Mouse (Mus musculus): ENCODE data around the gene Nfkbil1. TPM values are rescaled to one million over a fixed set of nuclear protein-coding genes. Genes with fewer than 3 reads are reported as not detected.

The Nfkbil1 gene
- polyA plus RNA-seq, 1 experiment from 2014 or later = 11.6 TPM

GRCm38 (mm10) chr17:35205380-35205769 lies 30.2 kb downstream of the Nfkbil1 start:
- no peak for ATAC-seq (ENCODE audit: low FRiP score, low TSS enrichment)
- H3K36me3 ChIP-seq (ENCODE audit: insufficient read depth, low read length) = no peaks in the 10 kb centered on the region
- H3K9me3 ChIP-seq (ENCODE audit: low read length) = no peaks in the 10 kb centered on the region
- H3K9ac ChIP-seq (replicated peaks; ENCODE audit: low read length) = no peak overlapping the region
- peaks cover 19% of the 10 kb centered on the region for H3K27me3 ChIP-seq (ENCODE audit: insufficient read depth, low read length)
- no peak overlapping the region for H3K27ac ChIP-seq (ENCODE audit: low read length)
- no peak overlapping the region for H3K4me2 ChIP-seq (replicated peaks; ENCODE audit: low read depth, low read length)
- 0 out of 2 replicates have a peak, but pooled peaks cover 9% of the 10 kb centered on the region for H3K4me1 ChIP-seq (ENCODE audit: insufficient read depth, low read length)
- 43% methylated on average over 10 of the region's 10 CpGs for WGBS
- no peak overlapping the region for H3K4me3 ChIP-seq (ENCODE audit: low read length)

- Histone ChIP-seq H3K27me3 (ENCODE audit: insufficient read depth, low read length) (peaks cover 25% of the 10 kb centered on the region), H3K36me3 (ENCODE audit: insufficient read depth, low read length) (no peaks in the 10 kb centered on the region), H3K4me3 (ENCODE audit: low read length) (no peak within 1 kb of the TSS), H3K4me2 (replicated peaks; ENCODE audit: low read depth, low read length) (no peak within 1 kb of the TSS), H3K27ac (ENCODE audit: low read length) (no peak within 1 kb of the TSS), H3K9ac (replicated peaks; ENCODE audit: low read length) (no peak within 1 kb of the TSS), H3K4me1 (ENCODE audit: insufficient read depth, low read length) (0 out of 2 replicates have a peak, but pooled peaks cover 9% of the 10 kb centered on the region), H3K9me3 (ENCODE audit: low read length) (no peaks in the 10 kb centered on the region)
- 46% methylated on average over 20 of the region's 20 CpGs for WGBS
- no peak for ATAC-seq (ENCODE audit: low FRiP score, low TSS enrichment)
Observed at GRCm38 (mm10) chr17:35204494-35205379, 30.9 kb downstream of the Nfkbil1 start, which contains the start of gene Lta. Gene Lta, minus strand, starts transcription at chr17:35205351.

- H3K27me3 ChIP-seq (ENCODE audit: insufficient read depth, low read length) = peaks cover 34% of the 10 kb centered on the region
- H3K27ac ChIP-seq (ENCODE audit: low read length) = no peak overlapping the region
- H3K9ac ChIP-seq (replicated peaks; ENCODE audit: low read length) = no peak overlapping the region
- no peaks in the 10 kb centered on the region for H3K9me3 ChIP-seq (ENCODE audit: low read length)
- 0 out of 2 replicates have a peak, but pooled peaks cover 9% of the 10 kb centered on the region for H3K4me1 ChIP-seq (ENCODE audit: insufficient read depth, low read length)
- H3K4me3 ChIP-seq (ENCODE audit: low read length) = no peak overlapping the region
- no peak for ATAC-seq (ENCODE audit: low FRiP score, low TSS enrichment)
- 76% methylated on average over 4 of the region's 4 CpGs for WGBS
- no peaks in the 10 kb centered on the region for H3K36me3 ChIP-seq (ENCODE audit: insufficient read depth, low read length)
- no peak overlapping the region for H3K4me2 ChIP-seq (replicated peaks; ENCODE audit: low read depth, low read length)
Observed at GRCm38 (mm10) chr17:35202442-35202841, 33.1 kb downstream of the Nfkbil1 start.

GRCm38 (mm10) chr17:35201787-35202186 lies 33.8 kb downstream of the Nfkbil1 start, which contains the start of gene Tnf:
Gene Tnf, minus strand, starts transcription at chr17:35202007.
- no peaks in the 10 kb centered on the region for H3K36me3 ChIP-seq (ENCODE audit: insufficient read depth, low read length)
- no peak within 1 kb of the TSS for H3K9ac ChIP-seq (replicated peaks; ENCODE audit: low read length)
- H3K4me2 ChIP-seq (replicated peaks; ENCODE audit: low read depth, low read length) = peak within 1 kb of the TSS; percentile 32; the same call in 1 of the 2 replicates
- no peak within 1 kb of the TSS for H3K27ac ChIP-seq (ENCODE audit: low read length)
- no peak for ATAC-seq (ENCODE audit: low FRiP score, low TSS enrichment)
- 0 out of 2 replicates have a peak, but pooled peaks cover 9% of the 10 kb centered on the region for H3K4me1 ChIP-seq (ENCODE audit: insufficient read depth, low read length)
- 23% methylated on average over 13 of the region's 13 CpGs for WGBS
- peaks cover 37% of the 10 kb centered on the region for H3K27me3 ChIP-seq (ENCODE audit: insufficient read depth, low read length)
- no peaks in the 10 kb centered on the region for H3K9me3 ChIP-seq (ENCODE audit: low read length)
- H3K4me3 ChIP-seq (ENCODE audit: low read length) = no peak within 1 kb of the TSS

- Histone ChIP-seq H3K9ac (replicated peaks; ENCODE audit: low read length) (no peak overlapping the region), H3K27ac (ENCODE audit: low read length) (no peak overlapping the region), H3K36me3 (ENCODE audit: insufficient read depth, low read length) (no peaks in the 10 kb centered on the region), H3K4me3 (ENCODE audit: low read length) (no peak overlapping the region), H3K9me3 (ENCODE audit: low read length) (no peaks in the 10 kb centered on the region), H3K4me1 (ENCODE audit: insufficient read depth, low read length) (0 out of 2 replicates have a peak, but pooled peaks cover 9% of the 10 kb centered on the region), H3K27me3 (ENCODE audit: insufficient read depth, low read length) (peaks cover 42% of the 10 kb centered on the region), H3K4me2 (replicated peaks; ENCODE audit: low read depth, low read length) (no peak overlapping the region)
- WGBS = 61% methylated on average over 11 of the region's 11 CpGs
- no peak for ATAC-seq (ENCODE audit: low FRiP score, low TSS enrichment)
Observed at GRCm38 (mm10) chr17:35201128-35201527, 34.5 kb downstream of the Nfkbil1 start.

GRCm38 (mm10) chr17:35200398-35200797 lies 35.2 kb downstream of the Nfkbil1 start:
- no peak overlapping the region for H3K4me2 ChIP-seq (replicated peaks; ENCODE audit: low read depth, low read length)
- no peak overlapping the region for H3K4me3 ChIP-seq (ENCODE audit: low read length)
- ATAC-seq (ENCODE audit: low FRiP score, low TSS enrichment) = no peak
- H3K9ac ChIP-seq (replicated peaks; ENCODE audit: low read length) = no peak overlapping the region
- H3K4me1 ChIP-seq (ENCODE audit: insufficient read depth, low read length) = peaks cover 16% of the 10 kb centered on the region
- peaks cover 47% of the 10 kb centered on the region for H3K27me3 ChIP-seq (ENCODE audit: insufficient read depth, low read length)
- 90% methylated on average over 11 of the region's 11 CpGs for WGBS
- no peaks in the 10 kb centered on the region for H3K9me3 ChIP-seq (ENCODE audit: low read length)
- H3K27ac ChIP-seq (ENCODE audit: low read length) = no peak overlapping the region
- no peaks in the 10 kb centered on the region for H3K36me3 ChIP-seq (ENCODE audit: insufficient read depth, low read length)

- peaks cover 19% of the 10 kb centered on the region for H3K4me1 ChIP-seq (ENCODE audit: insufficient read depth, low read length)
- peaks cover 52% of the 10 kb centered on the region for H3K27me3 ChIP-seq (ENCODE audit: insufficient read depth, low read length)
- no peak overlapping the region for H3K27ac ChIP-seq (ENCODE audit: low read length)
- H3K4me2 ChIP-seq (replicated peaks; ENCODE audit: low read depth, low read length) = no peak overlapping the region
- no peaks in the 10 kb centered on the region for H3K36me3 ChIP-seq (ENCODE audit: insufficient read depth, low read length)
- H3K9ac ChIP-seq (replicated peaks; ENCODE audit: low read length) = no peak overlapping the region
- no peaks in the 10 kb centered on the region for H3K9me3 ChIP-seq (ENCODE audit: low read length)
- 27% methylated on average over 8 of the region's 8 CpGs for WGBS
- no peak overlapping the region for H3K4me3 ChIP-seq (ENCODE audit: low read length)
- ATAC-seq (ENCODE audit: low FRiP score, low TSS enrichment) = no peak
Observed at GRCm38 (mm10) chr17:35198946-35199345, 36.6 kb downstream of the Nfkbil1 start.

- Histone ChIP-seq H3K4me3 (ENCODE audit: low read length) (no peak overlapping the region), H3K9ac (replicated peaks; ENCODE audit: low read length) (no peak overlapping the region), H3K27ac (ENCODE audit: low read length) (no peak overlapping the region), H3K4me1 (ENCODE audit: insufficient read depth, low read length) (peaks cover 19% of the 10 kb centered on the region), H3K4me2 (replicated peaks; ENCODE audit: low read depth, low read length) (no peak overlapping the region), H3K27me3 (ENCODE audit: insufficient read depth, low read length) (peaks cover 48% of the 10 kb centered on the region), H3K9me3 (ENCODE audit: low read length) (no peaks in the 10 kb centered on the region), H3K36me3 (ENCODE audit: insufficient read depth, low read length) (no peaks in the 10 kb centered on the region)
- WGBS = 73% methylated on average over 7 of the region's 7 CpGs
- no peak for ATAC-seq (ENCODE audit: low FRiP score, low TSS enrichment)
Observed at GRCm38 (mm10) chr17:35198029-35198428, 37.6 kb downstream of the Nfkbil1 start.

GRCm38 (mm10) chr17:35197126-35197525 lies 38.5 kb downstream of the Nfkbil1 start:
- H3K4me1 ChIP-seq (ENCODE audit: insufficient read depth, low read length) = peaks cover 19% of the 10 kb centered on the region
- no peak overlapping the region for H3K4me2 ChIP-seq (replicated peaks; ENCODE audit: low read depth, low read length)
- 49% methylated on average over 6 of the region's 6 CpGs for WGBS
- H3K4me3 ChIP-seq (ENCODE audit: low read length) = no peak overlapping the region
- H3K36me3 ChIP-seq (ENCODE audit: insufficient read depth, low read length) = no peaks in the 10 kb centered on the region
- H3K27me3 ChIP-seq (ENCODE audit: insufficient read depth, low read length) = peaks cover 42% of the 10 kb centered on the region
- H3K27ac ChIP-seq (ENCODE audit: low read length) = no peak overlapping the region
- ATAC-seq (ENCODE audit: low FRiP score, low TSS enrichment) = no peak
- H3K9ac ChIP-seq (replicated peaks; ENCODE audit: low read length) = no peak overlapping the region
- no peaks in the 10 kb centered on the region for H3K9me3 ChIP-seq (ENCODE audit: low read length)

- no peak for ATAC-seq (ENCODE audit: low FRiP score, low TSS enrichment)
- Histone ChIP-seq H3K9ac (replicated peaks; ENCODE audit: low read length) (no peak overlapping the region), H3K4me1 (ENCODE audit: insufficient read depth, low read length) (peaks cover 14% of the 10 kb centered on the region), H3K27me3 (ENCODE audit: insufficient read depth, low read length) (peaks cover 37% of the 10 kb centered on the region), H3K4me3 (ENCODE audit: low read length) (peak overlapping the region; percentile 43), H3K36me3 (ENCODE audit: insufficient read depth, low read length) (no peaks in the 10 kb centered on the region), H3K4me2 (replicated peaks; ENCODE audit: low read depth, low read length) (peak overlapping the region; percentile 68), H3K27ac (ENCODE audit: low read length) (no peak overlapping the region), H3K9me3 (ENCODE audit: low read length) (no peaks in the 10 kb centered on the region)
- 29% methylated on average over 9 of the region's 9 CpGs for WGBS
Observed at GRCm38 (mm10) chr17:35196321-35196641, 39.3 kb downstream of the Nfkbil1 start.

All from kidney, embryonic 16.5 days (tissue).